Mouse (Mus musculus): ENCODE results near the gene Rgs14.

DNA sequence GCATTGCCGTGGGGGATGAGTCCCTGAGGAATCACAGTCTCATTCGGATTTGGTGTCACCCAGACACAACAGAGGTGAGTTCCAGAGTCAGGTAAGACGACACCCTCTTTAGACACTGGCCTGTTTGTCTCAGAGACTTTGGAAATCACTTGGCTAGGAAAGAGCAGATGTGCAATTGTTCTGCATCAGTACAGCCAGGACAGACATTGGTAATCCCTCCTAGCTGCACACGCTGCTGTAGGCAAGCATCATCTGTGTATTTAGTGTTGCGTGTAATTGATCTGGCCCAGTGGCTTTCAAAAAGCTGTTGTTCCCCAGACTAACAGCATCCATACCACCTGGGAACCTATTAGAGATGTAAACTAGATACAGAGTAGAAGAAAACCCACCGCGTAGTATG lies 33.7 kb downstream of the Rgs14 start:
- TF ChIP-seq CTCF (IDR thresholded peaks at IDR 0.05; ENCODE audit: borderline replicate concordance, extremely low read depth, insufficient read depth, insufficient read length) (no peak), POLR2A (IDR thresholded peaks at IDR 0.05; ENCODE audit: borderline replicate concordance, extremely low read depth, insufficient read depth, insufficient read length, poor library complexity, severe bottlenecking) (no peak)

All from brain, embryonic 14.5 days (tissue).